ENCODE assay signal across 8 mouse cellular contexts in the genomic region with DNA sequence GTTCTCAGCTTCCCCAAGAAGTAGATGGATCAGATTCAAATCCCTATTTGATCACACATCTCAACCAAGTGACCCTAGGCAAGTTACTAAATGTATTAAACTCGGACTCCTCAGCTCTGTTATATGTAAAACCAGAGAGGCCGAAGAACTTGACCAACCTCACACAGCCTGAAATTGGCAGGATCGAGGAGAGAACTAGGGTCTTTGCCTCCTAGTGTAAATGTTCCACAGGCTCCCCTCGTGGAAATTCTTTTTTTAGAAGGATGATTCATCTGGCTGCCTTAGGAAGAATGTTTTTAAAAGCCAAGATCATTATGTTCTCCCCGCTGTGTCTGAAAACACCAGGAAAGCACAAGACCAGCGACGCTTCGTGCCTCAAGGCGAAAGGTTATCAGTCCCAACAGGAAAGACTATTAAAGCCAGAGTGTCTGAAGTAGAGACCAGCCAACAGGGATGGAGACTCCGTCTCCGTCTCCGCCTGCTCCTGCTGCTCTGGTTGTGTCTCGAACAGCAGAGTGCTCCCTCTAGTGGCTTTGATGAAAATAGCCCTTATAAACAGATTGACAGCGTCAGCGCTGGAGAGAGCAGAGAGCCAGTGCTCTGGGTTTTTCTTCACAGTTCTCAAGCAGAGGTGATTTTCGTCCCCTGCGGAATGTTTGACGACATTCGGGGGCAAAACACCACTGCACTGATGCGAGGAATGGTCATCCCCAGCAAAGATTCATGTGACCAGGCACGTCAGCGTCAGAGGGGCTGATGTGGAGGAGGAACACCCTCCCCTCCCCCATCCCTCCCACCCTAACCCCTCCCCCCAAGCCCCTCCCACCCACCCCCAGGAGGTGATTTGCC. TPM values are rescaled to one million over a fixed set of nuclear protein-coding genes. Genes with fewer than 3 reads are reported as not detected.
A peak's percentile ranks its signal among the peaks of the same experiment; 100 is the strongest.
DNase-seq lines count a peak whose midpoint lies in the region; ATAC-seq and TF ChIP-seq lines count a peak whose summit lies in the region.

No protein-coding gene starts in this region.

- no peaks in the 10 kb centered on the region for H3K79me2 ChIP-seq in myocyte (ENCODE audit: control insufficient read depth, insufficient read depth)

- H3K27me3 ChIP-seq in heart, embryonic 14.5 days (ENCODE audit: control insufficient read depth, insufficient read depth, low read length) = no peaks in the 10 kb centered on the region
- no peaks in the 10 kb centered on the region for H3K27me3 ChIP-seq in liver, embryonic 11.5 days (replicated peaks; ENCODE audit: control insufficient read depth, insufficient read depth, low read length)
- H3K27me3 ChIP-seq in myocyte (ENCODE audit: control insufficient read depth, insufficient read depth, insufficient read length) = no peaks in the 10 kb centered on the region
- H3K27me3 ChIP-seq in stomach, embryonic 15.5 days (replicated peaks) = no peaks in the 10 kb centered on the region

- peak overlapping the region; percentile 60 for H3K9ac ChIP-seq in heart, embryonic 14.5 days (ENCODE audit: low read length)
- H3K9ac ChIP-seq in liver, embryonic 11.5 days (ENCODE audit: low read depth, low read length) = no peak overlapping the region
- no peak overlapping the region for H3K9ac ChIP-seq in stomach, embryonic 15.5 days

- H3K9me3 ChIP-seq in heart, embryonic 14.5 days (ENCODE audit: control insufficient read depth, low read length) = no peaks in the 10 kb centered on the region
- H3K9me3 ChIP-seq in liver, embryonic 11.5 days (ENCODE audit: control insufficient read depth, low read length) = no peaks in the 10 kb centered on the region
- H3K9me3 ChIP-seq in stomach, embryonic 15.5 days = no peaks in the 10 kb centered on the region

- H3K27ac ChIP-seq in brown adipose tissue, adult 24 weeks (replicated peaks; ENCODE audit: low read depth, low read length) = peak overlapping the region; percentile 85
- H3K27ac ChIP-seq in heart, embryonic 14.5 days (replicated peaks in 1 of 2; ENCODE audit: control insufficient read depth in 1 of 2, insufficient read depth in 1 of 2, low read depth in 2 of 2, low read length in 2 of 2) = peak overlapping the region; percentile 59 to 89
- H3K27ac ChIP-seq in liver, embryonic 11.5 days (ENCODE audit: low read depth, low read length) = no peak overlapping the region
- peak overlapping the region; percentile 49 for H3K27ac ChIP-seq in stomach, embryonic 15.5 days

- peak; percentile 63 to 77 for DNase-seq in CD8-positive naive resting alpha-beta T cell, adult 2 months (ENCODE audit: low read depth in 2 of 2, low spot score in 2 of 2)
- peak; percentile 55 for DNase-seq in fat pad, adult 2 months (ENCODE audit: extremely low read depth, low read depth, low spot score)
- DNase-seq in kidney, postnatal 10 days = peak; percentile 67
- DNase-seq in liver, embryonic 11.5 days (ENCODE audit: low spot score) = peak; percentile 56

- H3K36me3 ChIP-seq in heart, embryonic 14.5 days (ENCODE audit: control insufficient read depth, insufficient read depth, low read length) = no peaks in the 10 kb centered on the region
- no peaks in the 10 kb centered on the region for H3K36me3 ChIP-seq in liver, embryonic 11.5 days (ENCODE audit: control insufficient read depth, insufficient read depth, low read length)
- no peaks in the 10 kb centered on the region for H3K36me3 ChIP-seq in myocyte (ENCODE audit: control insufficient read depth, insufficient read depth)
- no peaks in the 10 kb centered on the region for H3K36me3 ChIP-seq in stomach, embryonic 15.5 days

- peak; percentile 76 for ATAC-seq in heart, embryonic 14.5 days (ENCODE audit: insufficient number of reproducible peaks, insufficient read depth, low FRiP score, low read depth)
- ATAC-seq in liver, embryonic 11.5 days (replicated peaks; ENCODE audit: low FRiP score) = peak; percentile 90
- ATAC-seq in stomach, embryonic 15.5 days (ENCODE audit: insufficient read depth, low FRiP score, low read depth) = peak; percentile 82

- WGBS in heart, embryonic 14.5 days = 7% methylated on average over 22 of the region's 22 CpGs
- 10% methylated on average over 22 of the region's 22 CpGs for WGBS in liver, embryonic 11.5 days
- 10% methylated on average over 22 of the region's 22 CpGs for WGBS in stomach, embryonic 15.5 days

- H3K4me1 ChIP-seq in brown adipose tissue, adult 24 weeks (ENCODE audit: control insufficient read depth, insufficient read depth, insufficient read length, low read length) = peaks cover 2% of the 10 kb centered on the region; the same call in 1 of the 2 replicates
- H3K4me1 ChIP-seq in heart, embryonic 14.5 days (ENCODE audit: control insufficient read depth in 2 of 2, insufficient read depth in 2 of 2, low read length in 2 of 2) = peaks cover 6 to 10% of the 10 kb centered on the region in 2 experiments
- H3K4me1 ChIP-seq in liver, embryonic 11.5 days (replicated peaks; ENCODE audit: control insufficient read depth, insufficient read depth, low read length) = no peaks in the 10 kb centered on the region
- no peaks in the 10 kb centered on the region for H3K4me1 ChIP-seq in stomach, embryonic 15.5 days

- no peak for TF ChIP-seq POLR2A in myocyte (IDR thresholded peaks at IDR 0.05; ENCODE audit: insufficient read length, low read depth)

- H3K4me3 ChIP-seq in brown adipose tissue, adult 24 weeks (ENCODE audit: insufficient read depth, low read depth, low read length) = peak overlapping the region; percentile 52
- H3K4me3 ChIP-seq in heart, embryonic 14.5 days (ENCODE audit: control insufficient read depth in 1 of 2, insufficient read depth in 1 of 2, low read depth in 1 of 2, low read length in 2 of 2) = peak overlapping the region; percentile 30 to 52
- H3K4me3 ChIP-seq in liver, embryonic 11.5 days (ENCODE audit: low read depth, low read length) = peak overlapping the region; percentile 1; the same call in 1 of the 2 replicates
- H3K4me3 ChIP-seq in myocyte = no peak overlapping the region
- peak overlapping the region; percentile 33 for H3K4me3 ChIP-seq in stomach, embryonic 15.5 days (replicated peaks)

- H3ac ChIP-seq in myocyte (ENCODE audit: control insufficient read depth, insufficient read length) = no peak overlapping the region

- peak overlapping the region; percentile 59 for H3K4me2 ChIP-seq in heart, embryonic 14.5 days (ENCODE audit: low read length)
- peak overlapping the region; percentile 52 for H3K4me2 ChIP-seq in liver, embryonic 11.5 days
- H3K4me2 ChIP-seq in myocyte (ENCODE audit: low read depth) = peak overlapping the region; percentile 41
- H3K4me2 ChIP-seq in stomach, embryonic 15.5 days = peak overlapping the region; percentile 54

TF ChIP-seq in myocyte, 11 proteins besides CTCF, POLR2A, EP300 and RAD21:
- TF ChIP-seq REST (IDR thresholded peaks at IDR 0.05; ENCODE audit: insufficient read depth, insufficient read length) (no peak), MAX (IDR thresholded peaks at IDR 0.05; ENCODE audit: low read depth) (no peak), MYOG (IDR thresholded peaks at IDR 0.05; ENCODE audit: control insufficient read depth in 1 of 3, insufficient read depth in 1 of 3, insufficient read length in 2 of 3, low read depth in 2 of 3) (no peak), MYOD1 (IDR thresholded peaks at IDR 0.05; ENCODE audit: control insufficient read depth in 1 of 3, insufficient read length in 2 of 3, low read depth in 2 of 3) (no peak), POLR2AphosphoS2 (IDR thresholded peaks at IDR 0.05; ENCODE audit: insufficient read length, low read depth) (no peak), CEBPB (IDR thresholded peaks at IDR 0.05; ENCODE audit: insufficient read depth, poor library complexity, severe bottlenecking) (no peak), TCF12 (IDR thresholded peaks at IDR 0.05; ENCODE audit: insufficient read depth, poor library complexity, severe bottlenecking) (no peak), USF1 (IDR thresholded peaks at IDR 0.05; ENCODE audit: low read depth) (no peak), TCF3 (IDR thresholded peaks at IDR 0.05; ENCODE audit: insufficient read length, low read depth) (no peak), E2F4 (IDR thresholded peaks at IDR 0.05; ENCODE audit: insufficient read depth) (no peak), SRF (IDR thresholded peaks at IDR 0.05; ENCODE audit: control insufficient read depth, insufficient read length, low read depth) (no peak)
TF ChIP-seq in myocyte: peak in this region for 0.

RNA-seq across cellular contexts. Expression of gene Zbtb38, which starts 6.3 kb away (rescaled TPM):
- 16.8 and 18.7 TPM in 2 replicates for polyA plus RNA-seq in brown adipose tissue, adult 24 weeks (2012; ENCODE audit: insufficient read depth, insufficient read length, missing spikeins)
- polyA plus RNA-seq in heart, embryonic 14.5 days (2014; fragmentation: Nextera tagmentation; extraction: Ambion mirVana) = 32.9 and 34.2 TPM in 2 replicates
- polyA plus RNA-seq in liver, embryonic 11.5 days (2014; fragmentation: Nextera tagmentation; extraction: Ambion mirVana) = 10.0 and 10.1 TPM in 2 replicates
- polyA plus RNA-seq in myocyte (2012; fragmentation: generic; extraction: Trizol) = 9.1 TPM
- 24.1 and 24.9 TPM in 2 replicates for polyA plus RNA-seq in stomach, embryonic 15.5 days (2015; fragmentation: Nextera tagmentation; extraction: Ambion mirVana)
